Mouse (Mus musculus) testis, adult 2 months (tissue): Measurements from ENCODE around the gene Casz1.

ENCODE experiments used
- CTCF ChIP-seq: fragments of 200-500 bp; IDR thresholded peaks from 2 replicates; pipeline ENCODE4 v1.5.1; 2012; ENCODE audit warnings: low read depth, mild to moderate bottlenecking, inconsistent platforms, low read length, moderate library complexity; ENCODE audit not compliant: control insufficient read depth, insufficient read depth, insufficient replicate concordance
- POLR2A ChIP-seq: fragments of 200-500 bp; IDR thresholded peaks from 2 replicates; pipeline ENCODE4 v1.6.1; 2012; ENCODE audit warnings: low read depth, mild to moderate bottlenecking, inconsistent platforms, low read length, moderate library complexity; ENCODE audit not compliant: control insufficient read depth

- TF ChIP-seq CTCF (no peak), POLR2A (no peak)
Observed at GRCm38 (mm10) chr4:148914863-148915622, 110.8 kb downstream of the Casz1 start.
